Mouse (Mus musculus) liver, embryonic 11.5 days (tissue): ENCODE measurements at regions not wholly inside any gene's neighbourhood (a gene's known extent, or its start where the extent isn't known, plus 50 kb on each side); places are given as distances from the start of the nearest gene placed in this dataset.

Source experiments
- ATAC-seq: fragments of 200-750 bp; cut with Nextera tagmentation; replicated peaks from 2 replicates; pipeline ENCODE4 v1.8.0; 2017; ENCODE audit warnings: moderate number of reproducible peaks, mild to moderate bottlenecking, moderate TSS enrichment, moderate library complexity; ENCODE audit not compliant: low FRiP score
- DNase-seq: peaks from one replicate; pipeline ENCODE4 v3.0.0-alpha.2; 2017; ENCODE audit warnings: low spot score
- H3K27ac ChIP-seq: fragments of 300-500 bp; sonication (generic); 2 replicates; pipeline ENCODE4 v1.5.1; 2014; ENCODE audit warnings: mild to moderate bottlenecking, low read depth, low read length, control low read depth
- H3K27me3 ChIP-seq: fragments of 300-500 bp; sonication (generic); replicated peaks from 2 replicates; pipeline ENCODE4 v1.6.1; 2014; ENCODE audit warnings: low read length, mixed read lengths; ENCODE audit not compliant: control insufficient read depth, insufficient read depth
- H3K36me3 ChIP-seq: fragments of 300-500 bp; sonication (generic); 2 replicates; pipeline ENCODE4 v1.6.1; 2014; ENCODE audit warnings: mild to moderate bottlenecking, low read length, moderate library complexity, mixed read lengths; ENCODE audit not compliant: control insufficient read depth, insufficient read depth
- H3K4me1 ChIP-seq: fragments of 300-500 bp; sonication (generic); replicated peaks from 2 replicates; pipeline ENCODE4 v1.6.1; 2014; ENCODE audit warnings: low read length, mixed read lengths; ENCODE audit not compliant: control insufficient read depth, insufficient read depth
- H3K4me2 ChIP-seq: fragments of 300-500 bp; sonication (generic); 2 replicates; pipeline ENCODE4 v1.6.1; 2014; ENCODE audit warnings: mild to moderate bottlenecking, control low read depth, moderate library complexity
- H3K4me3 ChIP-seq: fragments of 300-500 bp; sonication (generic); 2 replicates; pipeline ENCODE4 v1.5.1; 2014; ENCODE audit warnings: low read depth, low read length, control low read depth
- H3K9ac ChIP-seq: fragments of 300-500 bp; sonication (generic); 2 replicates; pipeline ENCODE4 v1.6.1; 2014; ENCODE audit warnings: low read depth, low read length, control low read depth
- H3K9me3 ChIP-seq: fragments of 300-500 bp; sonication (generic); 2 replicates; pipeline ENCODE4 v1.6.1; 2016; ENCODE audit warnings: low read length, inconsistent platforms, mixed read lengths; ENCODE audit not compliant: control insufficient read depth
- WGBS: fragments of 180-500 bp; shearing (Covaris S2); extraction: QIAGEN DNeasy Blood & Tissue Kit; methylation state at CpG from one replicate; pipeline ENCODE4 v1.1.7; 2014; 5-methylcytosine and 5-hydroxymethylcytosine counted together

- 58% methylated on average over 2 of the region's 2 CpGs for WGBS
- no peak for DNase-seq
- H3K4me1 ChIP-seq = no peaks in the 10 kb centered on the region
These were observed 787.1 kb downstream of the Plod2 start for GRCm38 (mm10) chr9:93328997-93329682.

More at GRCm38 (mm10) chr9:93328997-93329682, 787.1 kb downstream of the Plod2 start:
- no peak overlapping the region for H3K4me3 ChIP-seq
- no peaks in the 10 kb centered on the region for H3K36me3 ChIP-seq
- no peak overlapping the region for H3K27ac ChIP-seq
- H3K9ac ChIP-seq = no peak overlapping the region
- H3K9me3 ChIP-seq = no peaks in the 10 kb centered on the region
- ATAC-seq = no peak
- H3K4me2 ChIP-seq = no peak overlapping the region
- H3K27me3 ChIP-seq = no peaks in the 10 kb centered on the region
